Mouse (Mus musculus): ENCODE data around the gene Slc43a2.

DNA sequence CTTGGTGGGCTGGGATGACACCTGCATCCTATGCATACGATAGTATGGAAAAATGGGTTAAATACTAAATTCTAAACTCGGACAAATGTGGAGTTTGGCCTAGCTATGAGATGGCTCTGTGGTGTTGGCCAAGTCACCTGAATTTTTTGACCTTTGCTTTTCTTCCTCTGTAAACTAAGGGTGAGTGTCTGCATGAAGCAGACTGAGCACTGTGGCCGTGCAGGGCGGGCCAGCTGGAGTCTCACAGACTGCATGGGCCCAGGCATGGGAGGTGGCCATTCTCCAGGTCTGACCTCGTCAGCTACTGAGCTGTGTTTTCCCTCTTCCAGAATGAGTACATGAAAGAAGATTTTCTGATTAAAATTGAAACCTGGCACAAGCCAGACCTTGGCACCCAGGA lies 77.3 kb downstream of the Slc43a2 start:
- TF ChIP-seq CTCF (IDR thresholded peaks at IDR 0.05; ENCODE audit: borderline replicate concordance, insufficient read depth, low read depth, low read length) (no peak), POLR2A (IDR thresholded peaks at IDR 0.05; ENCODE audit: borderline replicate concordance, insufficient read depth, low read length) (no peak)
